Mouse (Mus musculus): ENCODE results near the gene Ipp. TPM values are rescaled to one million over a fixed set of nuclear protein-coding genes. Genes with fewer than 3 reads are reported as not detected.
A peak's percentile ranks its signal among the peaks of the same experiment; 100 is the strongest.

Ipp gene
- polyA plus RNA-seq, 1 experiment from 2014 or later = 18.0 TPM

- Histone ChIP-seq H3K27ac (replicated peaks) (peak overlapping the region; percentile 91), H3K4me2 (replicated peaks) (peak overlapping the region; percentile 59), H3K9me3 (no peaks in the 10 kb centered on the region), H3K9ac (replicated peaks) (peak overlapping the region; percentile 80), H3K4me3 (peak overlapping the region; percentile 73), H3K27me3 (no peaks in the 10 kb centered on the region), H3K36me3 (0 out of 2 replicates have a peak, but pooled peaks cover 2% of the 10 kb centered on the region), H3K4me1 (peaks cover 18% of the 10 kb centered on the region)
- peak; percentile 38 for ATAC-seq (replicated peaks)
- WGBS = 24% methylated on average over 11 of the region's 11 CpGs
Measured at GRCm38 (mm10) chr4:116506886-116507424, 394 bp upstream of the Ipp start.

- no peak for ATAC-seq (replicated peaks)
- no peaks in the 10 kb centered on the region for H3K27me3 ChIP-seq
- WGBS = 60% methylated on average over 2 of the region's 2 CpGs
- H3K4me1 ChIP-seq = no peaks in the 10 kb centered on the region
- no peaks in the 10 kb centered on the region for H3K9me3 ChIP-seq
- no peak overlapping the region for H3K4me2 ChIP-seq (replicated peaks)
- no peak overlapping the region for H3K4me3 ChIP-seq
- H3K9ac ChIP-seq (replicated peaks) = no peak overlapping the region
- no peak overlapping the region for H3K27ac ChIP-seq (replicated peaks)
- peaks cover 19% of the 10 kb centered on the region; the same call in 1 of the 2 replicates for H3K36me3 ChIP-seq
Measured at GRCm38 (mm10) chr4:116531109-116531508, 23.8 kb downstream of the Ipp start.

GRCm38 (mm10) chr4:116536351-116536750 lies 29.0 kb downstream of the Ipp start:
- Histone ChIP-seq H3K36me3 (peaks cover 20% of the 10 kb centered on the region), H3K9me3 (no peaks in the 10 kb centered on the region), H3K9ac (replicated peaks) (no peak overlapping the region), H3K4me3 (no peak overlapping the region), H3K27ac (replicated peaks) (no peak overlapping the region), H3K27me3 (no peaks in the 10 kb centered on the region), H3K4me2 (replicated peaks) (no peak overlapping the region), H3K4me1 (no peaks in the 10 kb centered on the region)
- no peak for ATAC-seq (replicated peaks)

GRCm38 (mm10) chr4:116537737-116538136 lies 30.4 kb downstream of the Ipp start:
- Histone ChIP-seq H3K4me3 (no peak overlapping the region), H3K9me3 (no peaks in the 10 kb centered on the region), H3K27me3 (no peaks in the 10 kb centered on the region), H3K9ac (replicated peaks) (no peak overlapping the region), H3K4me1 (no peaks in the 10 kb centered on the region), H3K27ac (replicated peaks) (no peak overlapping the region), H3K4me2 (replicated peaks) (no peak overlapping the region), H3K36me3 (peaks cover 19% of the 10 kb centered on the region)
- no peak for ATAC-seq (replicated peaks)
- WGBS = 92% methylated on average over 3 of the region's 3 CpGs

GRCm38 (mm10) chr4:116550432-116550831 lies 43.1 kb downstream of the Ipp start:
- WGBS = 93% methylated on average over 1 of the region's 1 CpGs

GRCm38 (mm10) chr4:116553035-116553434 lies 45.7 kb downstream of the Ipp start:
- Histone ChIP-seq H3K36me3 (peaks cover 9% of the 10 kb centered on the region), H3K9ac (replicated peaks) (no peak overlapping the region), H3K4me2 (replicated peaks) (no peak overlapping the region), H3K4me1 (peaks cover 11% of the 10 kb centered on the region), H3K4me3 (no peak overlapping the region), H3K27ac (replicated peaks) (no peak overlapping the region), H3K27me3 (no peaks in the 10 kb centered on the region), H3K9me3 (no peaks in the 10 kb centered on the region)
- 78% methylated on average over 3 of the region's 3 CpGs for WGBS
- no peak for ATAC-seq (replicated peaks)

More at GRCm38 (mm10) chr4:116550432-116550831, 43.1 kb downstream of the Ipp start:
- peaks cover 4% of the 10 kb centered on the region; the same call in 1 of the 2 replicates for H3K4me1 ChIP-seq
- H3K36me3 ChIP-seq = peaks cover 9% of the 10 kb centered on the region
- no peak overlapping the region for H3K27ac ChIP-seq (replicated peaks)
- H3K9ac ChIP-seq (replicated peaks) = no peak overlapping the region
- ATAC-seq (replicated peaks) = no peak
- no peak overlapping the region for H3K4me2 ChIP-seq (replicated peaks)
- H3K9me3 ChIP-seq = no peaks in the 10 kb centered on the region
- no peaks in the 10 kb centered on the region for H3K27me3 ChIP-seq
- no peak overlapping the region for H3K4me3 ChIP-seq

GRCm38 (mm10) chr4:116555413-116556300 lies 48.3 kb downstream of the Ipp start, which contains the start of gene Tmem69:
Tmem69 (minus strand) TSS chr4:116555936.
- peaks cover 34% of the 10 kb centered on the region for H3K4me1 ChIP-seq
- H3K4me3 ChIP-seq = peak within 1 kb of the TSS; percentile 95
- no peak for ATAC-seq (replicated peaks)
- H3K27me3 ChIP-seq = no peaks in the 10 kb centered on the region
- no peaks in the 10 kb centered on the region for H3K9me3 ChIP-seq
- H3K9ac ChIP-seq (replicated peaks) = peak within 1 kb of the TSS; percentile 60
- peak within 1 kb of the TSS; percentile 85 for H3K4me2 ChIP-seq (replicated peaks)
- H3K27ac ChIP-seq (replicated peaks) = peak within 1 kb of the TSS; percentile 91
- H3K36me3 ChIP-seq = peaks cover 9% of the 10 kb centered on the region
- WGBS = 3% methylated on average over 23 of the region's 23 CpGs

GRCm38 (mm10) chr4:116556561-116557305 lies 49.4 kb downstream of the Ipp start:
- Histone ChIP-seq H3K4me2 (replicated peaks) (peak overlapping the region; percentile 85), H3K4me1 (peaks cover 34% of the 10 kb centered on the region), H3K4me3 (peak overlapping the region; percentile 95), H3K9me3 (no peaks in the 10 kb centered on the region), H3K9ac (replicated peaks) (peak overlapping the region; percentile 60), H3K36me3 (peaks cover 9% of the 10 kb centered on the region), H3K27me3 (no peaks in the 10 kb centered on the region), H3K27ac (replicated peaks) (peak overlapping the region; percentile 91)
- ATAC-seq (replicated peaks) = peak; percentile 98
- WGBS = 0% methylated on average over 28 of the region's 28 CpGs

GRCm38 (mm10) chr4:116557306-116558121 lies 50.2 kb downstream of the Ipp start, which contains the start of gene Gpbp1l1:
Gpbp1l1 (plus strand) TSS chr4:116557658.
- WGBS = under 1% methylated on average over 74 of the region's 78 CpGs
- H3K36me3 ChIP-seq = peaks cover 9% of the 10 kb centered on the region
- no peaks in the 10 kb centered on the region for H3K27me3 ChIP-seq
- H3K4me2 ChIP-seq (replicated peaks) = peak within 1 kb of the TSS; percentile 85
- no peaks in the 10 kb centered on the region for H3K9me3 ChIP-seq
- peak within 1 kb of the TSS; percentile 91 for H3K27ac ChIP-seq (replicated peaks)
- H3K4me1 ChIP-seq = peaks cover 34% of the 10 kb centered on the region
- H3K9ac ChIP-seq (replicated peaks) = peak within 1 kb of the TSS; percentile 90
- H3K4me3 ChIP-seq = peak within 1 kb of the TSS; percentile 95
- ATAC-seq (replicated peaks) = peak; percentile 96

- Histone ChIP-seq H3K27ac (replicated peaks) (peak overlapping the region; percentile 91), H3K4me3 (peak overlapping the region; percentile 95), H3K27me3 (no peaks in the 10 kb centered on the region), H3K9ac (replicated peaks) (peak overlapping the region; percentile 90), H3K4me1 (peaks cover 34% of the 10 kb centered on the region), H3K9me3 (no peaks in the 10 kb centered on the region), H3K4me2 (replicated peaks) (peak overlapping the region; percentile 85), H3K36me3 (peaks cover 4% of the 10 kb centered on the region)
- no peak for ATAC-seq (replicated peaks)
- WGBS = 4% methylated on average over 15 of the region's 15 CpGs
Measured at GRCm38 (mm10) chr4:116558151-116558882, 51.0 kb downstream of the Ipp start.
